In genomic region chr14:29366911-29367310, GRCm38 (mm10) we compare ENCODE assay signal across 28 mouse cellular contexts.
DNase-seq lines count a peak whose midpoint lies in the region; ATAC-seq lines count a peak whose summit lies in the region.
"Had no signal": no experiment of that assay in that cellular context is flagged by ENCODE, and none has a peak within 500 bp of the region (broad histone marks: within the 10 kb centered on the region; RNA-seq: fewer than 3 reads in every experiment).

No protein-coding gene starts in this region.

- no peaks in the 10 kb centered on the region for H3K36me3 ChIP-seq in kidney, embryonic 16.5 days (ENCODE audit: insufficient read depth, low read length)
- no peaks in the 10 kb centered on the region for H3K36me3 ChIP-seq in hindbrain, embryonic 14.5 days (replicated peaks; ENCODE audit: control insufficient read depth, insufficient read depth)
- H3K36me3 ChIP-seq: embryonic facial prominence, embryonic 13.5 days; forebrain, embryonic 10.5 days; forebrain, embryonic 15.5 days; hindbrain, embryonic 10.5 days; intestine, embryonic 15.5 days; liver, embryonic 15.5 days; midbrain, embryonic 12.5 days; neural tube, embryonic 13.5 days had no signal

- H3K4me2 ChIP-seq in kidney, embryonic 16.5 days (replicated peaks; ENCODE audit: low read depth, low read length), result no peak overlapping the region
- no peak overlapping the region for H3K4me2 ChIP-seq in hindbrain, embryonic 14.5 days (replicated peaks)
- H3K4me2 ChIP-seq: embryonic facial prominence, embryonic 13.5 days; forebrain, embryonic 15.5 days; intestine, embryonic 15.5 days; liver, embryonic 15.5 days; lung, embryonic 14.5 days; midbrain, embryonic 12.5 days; neural tube, embryonic 13.5 days had no signal

- DNase-seq in kidney, adult 11 months, result peak; percentile 43
- peak; percentile 13 for DNase-seq in lung, postnatal 10 days
- no peak for DNase-seq in lung, postnatal 14 days
- peak; percentile 54 for DNase-seq in kidney, adult 9 months
- DNase-seq in kidney, postnatal 36 days, result peak; percentile 45 to 70
- no peak for DNase-seq in hindbrain, embryonic 14.5 days (ENCODE audit: low spot score)
- DNase-seq in left cerebral cortex, adult 18-20 months (ENCODE audit: low spot score in 2 of 2), result no peak
- DNase-seq: adrenal gland, postnatal 36 days; cerebellum, adult 9-10 months; gastrocnemius, adult 2 months; heart, postnatal 14 days; lung, embryonic 14.5 days; right cerebral cortex, postnatal 4 days; thymus, adult 2 months; thymus, postnatal 4 days had no signal

- ATAC-seq in kidney, embryonic 16.5 days (ENCODE audit: low FRiP score, low TSS enrichment), result no peak
- no peak for ATAC-seq in hindbrain, embryonic 14.5 days (ENCODE audit: low FRiP score)
- ATAC-seq: CD4-positive, CD25-positive, alpha-beta regulatory T cell, adult 4 months; forebrain, embryonic 15.5 days; hindbrain, postnatal 0 days; intestine, embryonic 15.5 days had no signal

- no peak overlapping the region for H3K9ac ChIP-seq in kidney, embryonic 16.5 days (replicated peaks; ENCODE audit: low read length)
- no peak overlapping the region for H3K9ac ChIP-seq in hindbrain, embryonic 14.5 days
- H3K9ac ChIP-seq: embryonic facial prominence, embryonic 13.5 days; forebrain, embryonic 15.5 days; intestine, embryonic 15.5 days; liver, embryonic 15.5 days; lung, embryonic 14.5 days; midbrain, embryonic 12.5 days; neural tube, embryonic 13.5 days had no signal

- no peaks in the 10 kb centered on the region for H3K27me3 ChIP-seq in kidney, embryonic 16.5 days (ENCODE audit: insufficient read depth, low read length)
- H3K27me3 ChIP-seq in hindbrain, embryonic 14.5 days (ENCODE audit: control insufficient read depth, insufficient read depth, low read length), result no peaks in the 10 kb centered on the region
- H3K27me3 ChIP-seq: embryonic facial prominence, embryonic 13.5 days; forebrain, embryonic 15.5 days; intestine, embryonic 15.5 days; liver, embryonic 15.5 days; midbrain, embryonic 12.5 days; neural tube, embryonic 13.5 days had no signal

- 49% methylated on average over 5 of the region's 5 CpGs for WGBS in kidney, embryonic 16.5 days
- WGBS in hindbrain, embryonic 14.5 days, result 94% methylated on average over 5 of the region's 5 CpGs

- H3K4me3 ChIP-seq in kidney, embryonic 16.5 days (ENCODE audit: low read length), result no peak overlapping the region
- H3K4me3 ChIP-seq in hindbrain, embryonic 14.5 days (replicated peaks; ENCODE audit: low read length), result no peak overlapping the region
- H3K4me3 ChIP-seq: embryonic facial prominence, embryonic 13.5 days; forebrain, embryonic 10.5 days; forebrain, embryonic 15.5 days; gastrocnemius, adult 2 months; hindbrain, embryonic 10.5 days; intestine, embryonic 15.5 days; layer of hippocampus, adult 2 months; liver, embryonic 15.5 days; midbrain, embryonic 12.5 days; neural tube, embryonic 13.5 days had no signal

- H3K4me1 ChIP-seq in kidney, embryonic 16.5 days (ENCODE audit: insufficient read depth, low read length), result no peaks in the 10 kb centered on the region
- H3K4me1 ChIP-seq in hindbrain, embryonic 14.5 days (replicated peaks; ENCODE audit: control insufficient read depth, insufficient read depth, low read length), result no peaks in the 10 kb centered on the region
- H3K4me1 ChIP-seq: forebrain, embryonic 10.5 days; forebrain, embryonic 15.5 days; hindbrain, embryonic 10.5 days; intestine, embryonic 15.5 days; liver, embryonic 15.5 days; midbrain, embryonic 12.5 days had no signal

- no peak overlapping the region for H3K27ac ChIP-seq in kidney, embryonic 16.5 days (ENCODE audit: low read length)
- H3K27ac ChIP-seq in hindbrain, embryonic 14.5 days, result no peak overlapping the region
- H3K27ac ChIP-seq: embryonic facial prominence, embryonic 13.5 days; forebrain, embryonic 10.5 days; forebrain, embryonic 15.5 days; gastrocnemius, adult 2 months; hindbrain, embryonic 10.5 days; hindbrain, postnatal 0 days; intestine, embryonic 15.5 days; layer of hippocampus, adult 2 months; liver, embryonic 15.5 days; midbrain, embryonic 12.5 days; neural tube, embryonic 13.5 days; stomach, postnatal 0 days had no signal

- H3K9me3 ChIP-seq in kidney, embryonic 16.5 days (ENCODE audit: low read length), result no peaks in the 10 kb centered on the region
- H3K9me3 ChIP-seq in hindbrain, embryonic 14.5 days (ENCODE audit: control insufficient read depth, low read length), result no peaks in the 10 kb centered on the region
- H3K9me3 ChIP-seq: embryonic facial prominence, embryonic 13.5 days; forebrain, embryonic 10.5 days; forebrain, embryonic 15.5 days; hindbrain, embryonic 10.5 days; intestine, embryonic 15.5 days; midbrain, embryonic 12.5 days; neural tube, embryonic 13.5 days had no signal

Comparison
In these comparisons a context has a peak if more than half of its experiments do, and no peak if none do; other contexts are left out.
1. DNase-seq: peak in kidney, adult 11 months (single experiment), lung, postnatal 10 days (single experiment), kidney, adult 9 months (single experiment) and kidney, postnatal 36 days (2 of 2); none in lung, postnatal 14 days (single experiment), hindbrain, embryonic 14.5 days (single experiment) and left cerebral cortex, adult 18-20 months (0 of 2).